Mouse (Mus musculus) MEL-GATA-1-ER (cell line): ENCODE data around the gene Synj2.

Experiments
- DNase-seq: peaks from one replicate; pipeline ENCODE4 v3.0.0-alpha.2; 2012; ENCODE audit warnings: low read depth; ENCODE audit errors: extremely low read depth

Gene Synj2

GRCm38 (mm10) chr17:5973536-5973935 is 32.5 kb downstream of the Synj2 start:
- DNase-seq: no peak

- no peak for DNase-seq
These were observed 34.3 kb downstream of the Synj2 start for GRCm38 (mm10) chr17:5975099-5975977.

GRCm38 (mm10) chr17:5976221-5977055 is 35.4 kb downstream of the Synj2 start:
- no peak for DNase-seq

GRCm38 (mm10) chr17:5977056-5977920 is 36.2 kb downstream of the Synj2 start:
- no peak for DNase-seq

- DNase-seq: no peak
These were observed 36.9 kb downstream of the Synj2 start for GRCm38 (mm10) chr17:5977921-5978504.

- DNase-seq: no peak
These were observed 37.5 kb downstream of the Synj2 start for GRCm38 (mm10) chr17:5978505-5979077.

- no peak for DNase-seq
These were observed 39.8 kb downstream of the Synj2 start for GRCm38 (mm10) chr17:5980860-5981259.

GRCm38 (mm10) chr17:5983150-5983549 is 42.1 kb downstream of the Synj2 start:
- DNase-seq: no peak

- DNase-seq: no peak
These were observed 42.8 kb downstream of the Synj2 start for GRCm38 (mm10) chr17:5983901-5984300.

GRCm38 (mm10) chr17:5984700-5985231 is 43.7 kb downstream of the Synj2 start:
- no peak for DNase-seq

GRCm38 (mm10) chr17:5985271-5985670 is 44.2 kb downstream of the Synj2 start:
- DNase-seq: no peak

GRCm38 (mm10) chr17:5987271-5988056 is 46.4 kb downstream of the Synj2 start:
- no peak for DNase-seq

- no peak for DNase-seq
These were observed 47.0 kb downstream of the Synj2 start for GRCm38 (mm10) chr17:5988102-5988501.

- no peak for DNase-seq
These were observed 51.9 kb downstream of the Synj2 start for GRCm38 (mm10) chr17:5992866-5993580.

GRCm38 (mm10) chr17:5993581-5994260 is 52.6 kb downstream of the Synj2 start:
- DNase-seq: no peak

- DNase-seq: no peak
These were observed 53.5 kb downstream of the Synj2 start for GRCm38 (mm10) chr17:5994606-5995005.

GRCm38 (mm10) chr17:5996589-5996988 is 55.5 kb downstream of the Synj2 start:
- no peak for DNase-seq
